Mouse (Mus musculus) MEL (cell line): ENCODE measurements around the gene Skint8. TPM values are rescaled to one million over a fixed set of nuclear protein-coding genes. Genes with fewer than 3 reads are reported as not detected.

Source experiments
- DNase-seq: peaks from one replicate; pipeline ENCODE4 v3.0.0; 2011; ENCODE audit warnings: low read depth, low spot score
- H3K27ac ChIP-seq: 2 replicates; pipeline ENCODE4 v1.5.1; 2012; ENCODE audit warnings: low read depth, mild to moderate bottlenecking, control low read depth, low read length, moderate library complexity; ENCODE audit not compliant: control insufficient read depth
- H3K27me3 ChIP-seq, 2 experiments: fragments of 150-350 bp in 1 of 2; sonication (generic) in 1 of 2; 2 replicates each; pipeline ENCODE4 v1.6.1; 2012; ENCODE audit warnings: low read length in 2 of 2, mild to moderate bottlenecking in 2 of 2, improper control_type of control experiment in 1 of 2, moderate library complexity in 1 of 2; ENCODE audit not compliant: insufficient read depth in 2 of 2, control insufficient read depth in 1 of 2
- H3K36me3 ChIP-seq, 2 experiments: 2 replicates each; pipeline ENCODE4 v1.6.1; 2012 to 2014; ENCODE audit warnings: low read length in 2 of 2, improper control_type of control experiment in 1 of 2, inconsistent platforms in 1 of 2, mild to moderate bottlenecking in 1 of 2; ENCODE audit not compliant: insufficient read depth in 2 of 2, control insufficient read depth in 1 of 2
- H3K4me1 ChIP-seq, 2 experiments: fragments of 150-350 bp in 1 of 2; sonication (generic) in 1 of 2; 2 replicates each; pipeline ENCODE4 v1.6.1; 2012; ENCODE audit warnings: low read length in 2 of 2, improper control_type of control experiment in 1 of 2, mild to moderate bottlenecking in 1 of 2; ENCODE audit not compliant: insufficient read depth in 2 of 2, control insufficient read depth in 1 of 2
- H3K4me3 ChIP-seq, 2 experiments: fragments of 150-350 bp in 1 of 2; sonication (generic) in 1 of 2; 2 replicates each; pipeline ENCODE4 v1.5.1; 2012; ENCODE audit warnings: low read depth in 2 of 2, low read length in 2 of 2, mild to moderate bottlenecking in 2 of 2, moderate library complexity in 2 of 2, control low read depth in 1 of 2, improper control_type of control experiment in 1 of 2; ENCODE audit not compliant: control insufficient read depth in 1 of 2, insufficient read depth in 1 of 2
- H3K79me2 ChIP-seq: 2 replicates; pipeline ENCODE4 v1.6.1; 2012; ENCODE audit warnings: mild to moderate bottlenecking, low read length, moderate library complexity; ENCODE audit not compliant: control insufficient read depth, poor library complexity, insufficient read depth
- H3K9ac ChIP-seq: 2 replicates; pipeline ENCODE4 v1.6.1; 2012; ENCODE audit warnings: low read depth, mild to moderate bottlenecking, control low read depth, low read length, moderate library complexity; ENCODE audit not compliant: control insufficient read depth, poor library complexity, severe bottlenecking
- H3K9me3 ChIP-seq: fragments of 150-350 bp; sonication (generic); replicated peaks from 2 replicates; pipeline ENCODE4 v1.6.1; 2012; ENCODE audit warnings: mild to moderate bottlenecking, low read length, improper control_type of control experiment, moderate library complexity; ENCODE audit not compliant: insufficient read depth
- CHD1 ChIP-seq: IDR thresholded peaks from 2 replicates; pipeline ENCODE4 v1.6.1; 2012; ENCODE audit warnings: low read depth, mild to moderate bottlenecking, inconsistent platforms, low read length, improper control_type of control experiment
- CHD2 ChIP-seq: IDR thresholded peaks from 2 replicates; pipeline ENCODE4 v1.6.1; 2011; ENCODE audit warnings: low read length, improper control_type of control experiment
- CTCF ChIP-seq, 3 experiments: IDR thresholded peaks in 2 of 3; conservative IDR thresholded peaks in 1 of 3; 2 replicates each; pipeline ENCODE4 v1.5.1; 2011 to 2012; ENCODE audit warnings: low read length in 3 of 3, low read depth in 2 of 3, mild to moderate bottlenecking in 2 of 3, improper control_type of control experiment in 1 of 3, inconsistent platforms in 1 of 3, mixed read lengths in 1 of 3, moderate library complexity in 1 of 3; ENCODE audit not compliant: control insufficient read depth in 1 of 3, insufficient read depth in 1 of 3, poor library complexity in 1 of 3, severe bottlenecking in 1 of 3
- EP300 ChIP-seq, 2 experiments: IDR thresholded peaks; 2 replicates each; pipeline ENCODE4 v1.6.1; 2011; ENCODE audit warnings: improper control_type of control experiment in 2 of 2, low read length in 2 of 2, low read depth in 1 of 2, mild to moderate bottlenecking in 1 of 2
- HCFC1 ChIP-seq: IDR thresholded peaks from 2 replicates; pipeline ENCODE4 v1.6.1; 2012; ENCODE audit warnings: low read depth, mild to moderate bottlenecking, inconsistent platforms, low read length, improper control_type of control experiment, moderate library complexity
- JUND ChIP-seq: IDR thresholded peaks from 2 replicates; pipeline ENCODE4 v1.6.1; 2011; ENCODE audit warnings: low read depth, mild to moderate bottlenecking, improper control_type of control experiment, low read length
- MAFK ChIP-seq: IDR thresholded peaks from 2 replicates; pipeline ENCODE4 v1.6.1; 2011; ENCODE audit warnings: low read depth, mild to moderate bottlenecking, low read length, improper control_type of control experiment, borderline replicate concordance
- MAX ChIP-seq: IDR thresholded peaks from 2 replicates; pipeline ENCODE4 v1.6.1; 2011; ENCODE audit warnings: low read length, improper control_type of control experiment
- MAZ ChIP-seq: IDR thresholded peaks from 2 replicates; pipeline ENCODE4 v1.6.1; 2012; ENCODE audit warnings: low read depth, mild to moderate bottlenecking, inconsistent platforms, low read length, improper control_type of control experiment
- MEF2A ChIP-seq: IDR thresholded peaks from 2 replicates; pipeline ENCODE4 v1.6.1; 2014; ENCODE audit warnings: low read depth, mild to moderate bottlenecking, inconsistent platforms, low read length, improper control_type of control experiment; ENCODE audit not compliant: poor library complexity, insufficient replicate concordance, severe bottlenecking; ENCODE audit errors: extremely low read depth
- MYB ChIP-seq: IDR thresholded peaks from 2 replicates; pipeline ENCODE4 v1.6.1; 2011; ENCODE audit warnings: mild to moderate bottlenecking, low read depth, low read length, improper control_type of control experiment
- NRF1 ChIP-seq: IDR thresholded peaks from 2 replicates; pipeline ENCODE4 v1.6.1; 2014; ENCODE audit warnings: low read depth, mild to moderate bottlenecking, inconsistent platforms, low read length, improper control_type of control experiment, moderate library complexity; ENCODE audit not compliant: poor library complexity, insufficient read depth, severe bottlenecking
- POLR2AphosphoS2 ChIP-seq: IDR thresholded peaks from 2 replicates; pipeline ENCODE4 v1.6.1; 2011; ENCODE audit warnings: low read length, improper control_type of control experiment
- POLR2AphosphoS5 ChIP-seq: IDR thresholded peaks from 2 replicates; pipeline ENCODE4 v1.6.1; 2012; ENCODE audit warnings: low read depth, borderline replicate concordance, mild to moderate bottlenecking, inconsistent platforms, low read length, moderate library complexity, mixed read lengths
- RAD21 ChIP-seq: IDR thresholded peaks from 2 replicates; pipeline ENCODE4 v1.6.1; 2011; ENCODE audit warnings: mild to moderate bottlenecking, low read depth, low read length, improper control_type of control experiment
- SMC3 ChIP-seq: IDR thresholded peaks from 2 replicates; pipeline ENCODE4 v1.6.1; 2011; ENCODE audit warnings: low read depth, low read length, improper control_type of control experiment
- TAL1 ChIP-seq: IDR thresholded peaks from 2 replicates; pipeline ENCODE4 v1.6.1; 2012; ENCODE audit warnings: mild to moderate bottlenecking, inconsistent platforms, low read length, moderate library complexity, mixed read lengths
- TBP ChIP-seq: IDR thresholded peaks from 2 replicates; pipeline ENCODE4 v1.8.0; 2011; ENCODE audit warnings: low read depth, low read length, improper control_type of control experiment
- TCF12 ChIP-seq: IDR thresholded peaks from 2 replicates; pipeline ENCODE4 v1.6.1; 2014; ENCODE audit warnings: low read depth, mild to moderate bottlenecking, inconsistent platforms, low read length, improper control_type of control experiment, moderate library complexity
- UBTF ChIP-seq: IDR thresholded peaks from 2 replicates; pipeline ENCODE4 v1.6.1; 2012; ENCODE audit warnings: low read depth, mild to moderate bottlenecking, inconsistent platforms, low read length, improper control_type of control experiment, moderate library complexity, borderline replicate concordance; ENCODE audit not compliant: insufficient read depth
- USF1 ChIP-seq: IDR thresholded peaks from 2 replicates; pipeline ENCODE4 v1.6.1; 2014; ENCODE audit warnings: low read depth, mild to moderate bottlenecking, inconsistent platforms, low read length, improper control_type of control experiment, moderate library complexity
- USF2 ChIP-seq, 2 experiments: IDR thresholded peaks; 2 replicates each; pipeline ENCODE4 v1.6.1; 2011 to 2012; ENCODE audit warnings: improper control_type of control experiment in 2 of 2, low read length in 2 of 2, borderline replicate concordance in 1 of 2, inconsistent platforms in 1 of 2, low read depth in 1 of 2, mild to moderate bottlenecking in 1 of 2; ENCODE audit not compliant: insufficient read depth in 1 of 2
- ZC3H11A ChIP-seq: IDR thresholded peaks from 2 replicates; pipeline ENCODE4 v1.6.1; 2012; ENCODE audit warnings: low read depth, mild to moderate bottlenecking, inconsistent platforms, low read length, improper control_type of control experiment
- ZNF384 ChIP-seq: IDR thresholded peaks from 2 replicates; pipeline ENCODE4 v1.6.1; 2012; ENCODE audit warnings: low read depth, mild to moderate bottlenecking, inconsistent platforms, low read length, improper control_type of control experiment
- polyA plus RNA-seq, 2 experiments: library from polyadenylated mRNA; stranded (reverse) in 1 of 2; unstranded in 1 of 2; fragments of >175 nt in 1 of 2; fragments of >200 nt in 1 of 2; gene quantifications; 2 replicates each; pipeline versions ENCODE4 v1.2.1 to v1.2.4; 2012; ENCODE audit warnings: low replicate concordance in 2 of 2, low read depth in 1 of 2; ENCODE audit not compliant: insufficient read length in 2 of 2, insufficient read depth in 1 of 2, missing spikeins in 1 of 2
- total RNA-seq: library from RNA; depleted of rRNA; stranded (reverse); fragments of 300-350 nt; gene quantifications from 2 replicates; pipeline ENCODE4 v1.2.3, GENCODE M21; 2012

Gene Skint8
- total and polyA plus RNA-seq, 3 experiments, result not detected

DNA sequence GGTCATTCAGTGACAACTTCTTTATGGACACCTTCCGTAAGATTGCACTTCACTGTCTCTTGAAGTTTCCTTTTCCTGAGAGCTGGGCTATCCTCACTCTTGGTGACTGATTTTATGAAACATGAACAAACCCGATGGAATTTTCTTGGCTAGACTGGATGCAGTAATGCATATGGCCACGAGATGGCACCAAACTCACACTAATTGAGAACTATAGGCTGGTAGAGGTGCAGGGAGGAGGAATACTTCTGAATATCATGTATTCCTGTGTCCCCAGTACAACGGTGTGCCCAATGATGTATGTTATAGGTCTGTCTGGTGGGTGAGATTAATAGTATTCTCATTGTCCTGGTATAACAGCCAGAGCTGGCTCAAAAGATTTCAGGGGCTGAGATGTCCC, 32.6 kb upstream of the Skint8 start:
- Histone ChIP-seq H3K27me3 (no peaks in the 10 kb centered on the region), H3K9ac (no peak overlapping the region), H3K4me3 (no peak overlapping the region), H3K36me3 (no peaks in the 10 kb centered on the region), H3K4me1 (no peaks in the 10 kb centered on the region), H3K9me3 (no peaks in the 10 kb centered on the region), H3K27ac (no peak overlapping the region), H3K79me2 (no peaks in the 10 kb centered on the region)
- TF ChIP-seq RAD21 (peak; percentile 79), MAFK (no peak), ZNF384 (no peak), MEF2A (no peak), MYB (no peak), HCFC1 (no peak), EP300 (IDR thresholded peaks at IDR 0.05; ENCODE audit: low read depth in 1 of 2, low read length in 2 of 2) (no peak), USF1 (no peak), TCF12 (no peak), POLR2AphosphoS5 (no peak), CHD1 (no peak), TAL1 (no peak), CTCF (IDR thresholded peaks at IDR 0.05 in 2 of 3, conservative IDR thresholded peaks at IDR 0.05 in 1 of 3; ENCODE audit: control insufficient read depth in 1 of 3, insufficient read depth in 1 of 3, low read depth in 2 of 3, low read length in 3 of 3, poor library complexity in 1 of 3, severe bottlenecking in 1 of 3) (peak; percentile 46 to 80 (median 70)), UBTF (no peak), ZC3H11A (peak; percentile 59), NRF1 (no peak), MAZ (no peak), POLR2AphosphoS2 (no peak), USF2 (IDR thresholded peaks at IDR 0.05; ENCODE audit: borderline replicate concordance in 1 of 2, insufficient read depth in 1 of 2, low read depth in 1 of 2, low read length in 2 of 2) (no peak), CHD2 (no peak), SMC3 (peak; percentile 68)
- DNase-seq, result peak; percentile 60

DNA sequence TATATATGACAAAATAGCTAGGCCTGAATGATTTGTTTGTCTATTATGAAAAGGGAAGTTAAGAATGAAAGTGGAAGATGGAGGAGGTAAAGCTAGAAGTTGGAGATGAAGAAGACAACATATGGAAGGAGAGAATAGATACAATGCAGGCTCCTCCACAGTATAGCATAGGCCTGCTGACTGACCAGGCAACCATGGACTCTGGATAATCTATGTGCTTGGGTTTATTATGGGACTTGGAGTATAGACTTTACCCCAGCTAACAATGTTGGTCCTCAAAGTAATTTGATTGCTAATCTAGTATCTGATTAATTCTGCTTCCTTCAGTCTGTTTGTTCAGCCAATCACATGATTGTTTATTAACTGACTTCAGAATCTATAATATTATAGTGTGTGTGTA, 27.1 kb upstream of the Skint8 start:
- TF ChIP-seq JUND (no peak), MAX (no peak), CHD1 (no peak), TBP (no peak), MYB (no peak), POLR2AphosphoS5 (no peak), USF1 (no peak), CTCF (IDR thresholded peaks at IDR 0.05 in 2 of 3, conservative IDR thresholded peaks at IDR 0.05 in 1 of 3; ENCODE audit: control insufficient read depth in 1 of 3, insufficient read depth in 1 of 3, low read depth in 2 of 3, low read length in 3 of 3, poor library complexity in 1 of 3, severe bottlenecking in 1 of 3) (no peak), MEF2A (no peak)

More for the DNA sequence above, 27.1 kb upstream of the Skint8 start:
- H3K4me3 ChIP-seq, result no peak overlapping the region
- no peaks in the 10 kb centered on the region for H3K79me2 ChIP-seq
- H3K9me3 ChIP-seq, result no peaks in the 10 kb centered on the region
- no peak overlapping the region for H3K27ac ChIP-seq
- no peak overlapping the region for H3K9ac ChIP-seq
- DNase-seq, result no peak
- H3K4me1 ChIP-seq, result no peaks in the 10 kb centered on the region
- H3K27me3 ChIP-seq, result no peaks in the 10 kb centered on the region
- no peaks in the 10 kb centered on the region for H3K36me3 ChIP-seq
